Mouse (Mus musculus): Measurements from ENCODE around the gene Sparc. TPM values are rescaled to one million over a fixed set of nuclear protein-coding genes. Genes with fewer than 3 reads are reported as not detected.

The Sparc gene
- 1,914 and 2,149 TPM in 2 replicates for polyA plus RNA-seq (2015; fragmentation: Nextera tagmentation; extraction: Ambion mirVana)

- no peak within 1 kb of the TSS for H3K4me3 ChIP-seq
- H3K36me3 ChIP-seq, result no peaks in the 10 kb centered on the region
- no peak for ATAC-seq (replicated peaks; ENCODE audit: insufficient number of reproducible peaks, insufficient read depth, low FRiP score, low read depth)
- H3K9ac ChIP-seq, result no peak within 1 kb of the TSS
- H3K4me2 ChIP-seq, result no peak within 1 kb of the TSS
- H3K4me1 ChIP-seq (replicated peaks), result peaks cover 44% of the 10 kb centered on the region
- H3K27ac ChIP-seq, result peak within 1 kb of the TSS; percentile 77
- no peaks in the 10 kb centered on the region for H3K9me3 ChIP-seq (replicated peaks)
- WGBS, result 88% methylated on average over 1 of the region's 1 CpGs
- no peaks in the 10 kb centered on the region for H3K27me3 ChIP-seq
Observed at GRCm38 (mm10) chr11:55422978-55423377, at the start of gene Sparc. Gene Sparc (minus strand): TSS chr11:55423183.

DNA sequence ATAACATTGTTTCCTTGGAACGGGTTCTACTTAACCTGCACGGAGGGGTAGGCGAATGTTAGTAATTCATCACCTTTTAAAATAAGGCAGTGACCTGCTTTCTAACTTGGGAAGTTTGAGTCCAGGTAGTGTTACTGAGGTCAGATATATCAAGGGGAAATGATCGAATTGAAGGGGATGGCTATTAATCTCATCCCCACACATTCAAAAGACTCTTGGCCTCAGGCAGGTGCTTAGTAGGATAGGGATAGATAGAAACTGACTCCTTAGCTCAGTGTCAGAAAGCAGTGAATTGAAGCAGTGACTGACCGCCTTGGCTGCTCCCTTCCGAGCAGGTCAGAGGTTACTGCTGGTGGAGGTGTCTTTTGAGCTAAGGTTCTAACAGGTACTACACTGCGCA is 48.5 kb upstream of the Sparc start:
- H3K4me3 ChIP-seq, result peak overlapping the region; percentile 99
- no peaks in the 10 kb centered on the region for H3K9me3 ChIP-seq (replicated peaks)
- H3K9ac ChIP-seq, result no peak overlapping the region
- no peak for ATAC-seq (replicated peaks; ENCODE audit: insufficient number of reproducible peaks, insufficient read depth, low FRiP score, low read depth)
- peaks cover 35% of the 10 kb centered on the region for H3K4me1 ChIP-seq (replicated peaks)
- no peaks in the 10 kb centered on the region for H3K27me3 ChIP-seq
- H3K27ac ChIP-seq, result no peak overlapping the region
- H3K4me2 ChIP-seq, result peak overlapping the region; percentile 90
- no peaks in the 10 kb centered on the region for H3K36me3 ChIP-seq
- 85% methylated on average over 7 of the region's 7 CpGs for WGBS

DNA sequence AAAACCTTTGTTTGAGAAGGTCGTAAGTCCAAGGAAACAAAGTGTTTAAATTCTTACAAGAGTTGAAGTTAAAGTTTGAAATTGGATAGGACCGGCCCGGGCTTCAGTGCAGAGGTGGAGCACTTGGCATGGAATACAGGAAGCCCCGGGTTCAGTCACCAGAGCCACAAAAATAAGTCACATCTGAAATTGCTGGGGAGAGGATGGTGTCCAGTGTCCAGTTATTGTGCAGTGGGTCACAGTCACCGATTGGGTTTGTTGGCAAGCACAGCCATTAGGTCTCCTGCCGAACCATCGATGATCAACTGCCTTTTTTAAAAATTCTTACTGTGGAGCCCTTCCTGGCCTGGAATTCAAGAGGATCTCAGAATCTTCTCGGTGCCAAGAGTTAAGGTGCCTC is 47.8 kb upstream of the Sparc start:
- ATAC-seq (replicated peaks; ENCODE audit: insufficient number of reproducible peaks, insufficient read depth, low FRiP score, low read depth), result no peak
- peak overlapping the region; percentile 5; the same call in 1 of the 2 replicates for H3K27ac ChIP-seq

DNA sequence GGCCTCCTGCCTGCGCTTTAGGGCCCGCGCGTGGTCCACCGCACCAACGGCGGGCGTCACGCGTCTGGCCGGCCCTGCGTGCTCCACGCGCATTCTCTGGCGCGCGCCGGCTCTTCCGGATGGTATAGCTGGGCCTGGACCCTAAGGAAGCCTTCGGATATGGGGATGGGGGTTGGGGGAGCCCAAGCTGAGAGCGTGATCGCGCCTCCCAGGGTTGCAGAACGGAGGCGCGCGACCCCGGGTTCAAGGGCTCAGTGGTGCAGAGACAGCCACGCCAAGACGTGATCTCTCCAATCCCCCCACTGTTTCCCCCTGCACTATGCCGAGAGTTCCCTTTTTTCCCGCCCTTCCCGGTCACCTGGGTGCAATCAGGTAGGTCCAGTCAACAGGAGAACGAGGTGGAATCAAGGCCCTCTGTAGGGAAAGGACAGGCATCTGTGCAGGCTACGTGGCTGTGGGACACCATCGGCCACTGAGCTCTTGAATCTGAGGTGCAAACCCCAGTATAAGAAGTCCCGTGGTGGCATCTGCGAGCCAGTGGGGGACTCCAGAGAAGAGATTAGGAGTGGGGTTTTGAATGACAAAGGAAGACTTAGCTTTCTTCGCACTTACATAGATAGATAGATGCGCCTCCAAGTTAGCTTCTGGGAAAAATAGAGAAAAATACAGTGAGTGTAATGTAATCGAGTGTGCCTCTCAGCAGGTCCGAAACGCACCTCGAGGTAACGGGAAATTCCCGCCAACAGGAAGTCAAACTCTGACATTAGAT is 47.1 kb upstream of the Sparc start:
- no peaks in the 10 kb centered on the region for H3K9me3 ChIP-seq (replicated peaks)
- H3K4me2 ChIP-seq, result peak overlapping the region; percentile 90
- peak overlapping the region; percentile 99 for H3K9ac ChIP-seq
- H3K27ac ChIP-seq, result peak overlapping the region; percentile 91
- H3K36me3 ChIP-seq, result no peaks in the 10 kb centered on the region
- under 1% methylated on average over 46 of the region's 46 CpGs for WGBS
- peak overlapping the region; percentile 99 for H3K4me3 ChIP-seq
- no peaks in the 10 kb centered on the region for H3K27me3 ChIP-seq
- ATAC-seq (replicated peaks; ENCODE audit: insufficient number of reproducible peaks, insufficient read depth, low FRiP score, low read depth), result peak; percentile 7; the same call in 1 of the 2 replicates
- peaks cover 35% of the 10 kb centered on the region for H3K4me1 ChIP-seq (replicated peaks)

More for the DNA sequence above, 47.8 kb upstream of the Sparc start:
- no peaks in the 10 kb centered on the region for H3K9me3 ChIP-seq (replicated peaks)
- no peaks in the 10 kb centered on the region for H3K36me3 ChIP-seq
- H3K4me3 ChIP-seq, result peak overlapping the region; percentile 99
- H3K4me1 ChIP-seq (replicated peaks), result peaks cover 35% of the 10 kb centered on the region
- H3K9ac ChIP-seq, result peak overlapping the region; percentile 99
- peak overlapping the region; percentile 90 for H3K4me2 ChIP-seq
- 31% methylated on average over 8 of the region's 8 CpGs for WGBS
- no peaks in the 10 kb centered on the region for H3K27me3 ChIP-seq

- H3K27ac ChIP-seq, result peak within 1 kb of the TSS; percentile 94
- H3K4me2 ChIP-seq, result peak within 1 kb of the TSS; percentile 90
- no peaks in the 10 kb centered on the region for H3K27me3 ChIP-seq
- ATAC-seq (replicated peaks; ENCODE audit: insufficient number of reproducible peaks, insufficient read depth, low FRiP score, low read depth), result peak; percentile 97
- peaks cover 35% of the 10 kb centered on the region for H3K4me1 ChIP-seq (replicated peaks)
- no peaks in the 10 kb centered on the region for H3K9me3 ChIP-seq (replicated peaks)
- WGBS, result under 1% methylated on average over 57 of the region's 57 CpGs
- H3K4me3 ChIP-seq, result peak within 1 kb of the TSS; percentile 99
- H3K9ac ChIP-seq, result peak within 1 kb of the TSS; percentile 99
- no peaks in the 10 kb centered on the region for H3K36me3 ChIP-seq
Observed at GRCm38 (mm10) chr11:55469048-55469843, 46.3 kb upstream of the Sparc start, which contains the start of gene G3bp1. Gene G3bp1 (plus strand): TSS chr11:55469685.

DNA sequence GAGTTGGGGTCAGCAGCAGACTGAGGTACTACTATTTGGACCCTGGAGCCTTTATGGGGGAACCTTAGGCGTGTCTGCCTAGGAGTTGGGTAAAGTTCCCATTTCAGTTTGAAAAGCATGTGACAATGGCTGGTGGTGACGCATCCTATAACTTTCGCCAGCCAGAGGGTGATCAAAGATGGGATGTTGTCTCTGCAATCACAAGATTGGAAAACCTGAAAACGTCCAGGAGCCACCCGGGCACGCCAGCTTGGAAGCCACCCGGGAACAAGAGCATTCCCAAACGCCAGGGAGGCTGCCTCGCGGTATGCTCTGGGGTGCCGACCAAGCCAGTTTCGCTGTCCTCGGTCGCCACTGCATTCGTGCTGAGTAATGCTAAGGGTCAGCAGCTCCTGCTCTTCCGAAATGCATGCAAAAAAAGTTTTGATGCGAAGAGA is 45.6 kb upstream of the Sparc start:
- Histone ChIP-seq H3K4me1 (replicated peaks) (peaks cover 31% of the 10 kb centered on the region), H3K4me3 (peak overlapping the region; percentile 99), H3K27ac (peak overlapping the region; percentile 94), H3K27me3 (no peaks in the 10 kb centered on the region), H3K9ac (peak overlapping the region; percentile 69), H3K9me3 (replicated peaks) (no peaks in the 10 kb centered on the region), H3K36me3 (no peaks in the 10 kb centered on the region), H3K4me2 (peak overlapping the region; percentile 83)
- peak; percentile 6; the same call in 1 of the 2 replicates for ATAC-seq (replicated peaks; ENCODE audit: insufficient number of reproducible peaks, insufficient read depth, low FRiP score, low read depth)
- 2% methylated on average over 17 of the region's 17 CpGs for WGBS

DNA sequence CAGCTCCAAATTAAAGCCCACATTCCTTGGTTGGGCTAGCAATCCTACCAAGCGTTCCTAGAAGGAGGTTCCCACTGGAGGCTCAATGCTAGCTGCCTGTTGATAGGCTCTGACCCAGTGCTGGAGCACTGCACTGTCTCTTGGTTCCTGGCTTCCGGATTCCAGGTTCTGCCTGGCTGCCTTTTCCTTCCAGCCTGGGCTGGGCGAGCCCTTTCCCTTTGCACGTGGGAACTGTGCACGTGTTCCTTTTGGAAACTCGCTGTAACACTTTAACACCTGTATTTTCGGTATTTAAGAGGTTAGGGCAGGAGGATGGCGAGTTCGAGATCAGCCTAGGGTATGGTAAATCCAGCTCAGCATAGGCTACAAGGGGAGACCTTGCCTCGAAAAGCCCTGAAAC is 45.0 kb upstream of the Sparc start:
- no peaks in the 10 kb centered on the region for H3K36me3 ChIP-seq
- ATAC-seq (replicated peaks; ENCODE audit: insufficient number of reproducible peaks, insufficient read depth, low FRiP score, low read depth), result no peak
- H3K4me3 ChIP-seq, result no peak overlapping the region
- H3K4me2 ChIP-seq, result peak overlapping the region; percentile 83
- peak overlapping the region; percentile 94 for H3K27ac ChIP-seq
- peak overlapping the region; percentile 69 for H3K9ac ChIP-seq
- no peaks in the 10 kb centered on the region for H3K9me3 ChIP-seq (replicated peaks)
- 66% methylated on average over 10 of the region's 10 CpGs for WGBS
- H3K27me3 ChIP-seq, result no peaks in the 10 kb centered on the region
- peaks cover 25% of the 10 kb centered on the region for H3K4me1 ChIP-seq (replicated peaks)

- H3K4me2 ChIP-seq, result no peak overlapping the region
- no peak for ATAC-seq (replicated peaks; ENCODE audit: insufficient number of reproducible peaks, insufficient read depth, low FRiP score, low read depth)
- 83% methylated on average over 3 of the region's 3 CpGs for WGBS
- H3K27ac ChIP-seq, result no peak overlapping the region
- H3K4me3 ChIP-seq, result no peak overlapping the region
- H3K9ac ChIP-seq, result no peak overlapping the region
- no peaks in the 10 kb centered on the region for H3K9me3 ChIP-seq (replicated peaks)
- peaks cover 13% of the 10 kb centered on the region for H3K4me1 ChIP-seq (replicated peaks)
- no peaks in the 10 kb centered on the region for H3K27me3 ChIP-seq
- H3K36me3 ChIP-seq, result no peaks in the 10 kb centered on the region
Observed at GRCm38 (mm10) chr11:55465177-55465576, 42.2 kb upstream of the Sparc start.

GRCm38 (mm10) chr11:55464707-55465106 is 41.7 kb upstream of the Sparc start:
- Histone ChIP-seq H3K9me3 (replicated peaks) (no peaks in the 10 kb centered on the region), H3K4me3 (no peak overlapping the region), H3K4me2 (no peak overlapping the region), H3K27me3 (no peaks in the 10 kb centered on the region), H3K36me3 (no peaks in the 10 kb centered on the region), H3K9ac (no peak overlapping the region), H3K4me1 (replicated peaks) (peaks cover 18% of the 10 kb centered on the region), H3K27ac (no peak overlapping the region)
- WGBS, result 77% methylated on average over 10 of the region's 10 CpGs
- no peak for ATAC-seq (replicated peaks; ENCODE audit: insufficient number of reproducible peaks, insufficient read depth, low FRiP score, low read depth)

DNA sequence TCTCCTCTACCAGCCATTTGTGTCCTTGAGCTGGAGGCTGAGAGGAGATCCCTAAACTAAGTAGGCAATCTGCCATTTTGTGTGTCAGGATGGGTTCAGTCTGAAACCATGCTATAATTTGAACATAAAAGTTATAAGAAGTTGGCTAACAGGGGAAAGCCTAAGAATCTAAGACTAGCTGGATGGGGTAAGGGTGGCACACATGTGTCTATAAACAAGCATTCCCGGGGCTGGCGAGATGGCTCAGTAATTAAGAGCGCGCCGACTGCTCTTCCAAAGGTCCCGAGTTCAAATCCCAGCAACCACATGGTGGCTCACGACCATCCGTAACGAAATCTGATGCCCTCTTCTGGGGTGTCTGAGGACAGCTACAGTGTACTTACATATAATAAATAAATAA is 39.2 kb upstream of the Sparc start:
- no peak overlapping the region for H3K4me2 ChIP-seq
- 92% methylated on average over 9 of the region's 9 CpGs for WGBS
- peaks cover 20% of the 10 kb centered on the region for H3K4me1 ChIP-seq (replicated peaks)
- H3K27me3 ChIP-seq, result no peaks in the 10 kb centered on the region
- H3K4me3 ChIP-seq, result no peak overlapping the region
- no peaks in the 10 kb centered on the region for H3K9me3 ChIP-seq (replicated peaks)
- ATAC-seq (replicated peaks; ENCODE audit: insufficient number of reproducible peaks, insufficient read depth, low FRiP score, low read depth), result no peak
- no peak overlapping the region for H3K9ac ChIP-seq
- no peak overlapping the region for H3K27ac ChIP-seq
- H3K36me3 ChIP-seq, result no peaks in the 10 kb centered on the region

GRCm38 (mm10) chr11:55461019-55461645 is 38.1 kb upstream of the Sparc start, which contains the start of gene Atox1:
Gene Atox1 (minus strand): TSS chr11:55461239.
- no peaks in the 10 kb centered on the region for H3K36me3 ChIP-seq
- peak; percentile 97 for ATAC-seq (replicated peaks; ENCODE audit: insufficient number of reproducible peaks, insufficient read depth, low FRiP score, low read depth)
- peak within 1 kb of the TSS; percentile 79 for H3K27ac ChIP-seq
- no peaks in the 10 kb centered on the region for H3K27me3 ChIP-seq
- peaks cover 20% of the 10 kb centered on the region for H3K4me1 ChIP-seq (replicated peaks)
- WGBS, result under 1% methylated on average over 36 of the region's 36 CpGs
- peak within 1 kb of the TSS; percentile 65 for H3K9ac ChIP-seq
- H3K4me3 ChIP-seq, result peak within 1 kb of the TSS; percentile 64
- H3K9me3 ChIP-seq (replicated peaks), result no peaks in the 10 kb centered on the region
- peak within 1 kb of the TSS; percentile 79 for H3K4me2 ChIP-seq
